Mouse (Mus musculus): ENCODE measurements around the gene Asb11. TPM values are rescaled to one million over a fixed set of nuclear protein-coding genes. Genes with fewer than 3 reads are reported as not detected.

Gene Asb11
- polyA plus RNA-seq, 1 experiment: not detected

DNA sequence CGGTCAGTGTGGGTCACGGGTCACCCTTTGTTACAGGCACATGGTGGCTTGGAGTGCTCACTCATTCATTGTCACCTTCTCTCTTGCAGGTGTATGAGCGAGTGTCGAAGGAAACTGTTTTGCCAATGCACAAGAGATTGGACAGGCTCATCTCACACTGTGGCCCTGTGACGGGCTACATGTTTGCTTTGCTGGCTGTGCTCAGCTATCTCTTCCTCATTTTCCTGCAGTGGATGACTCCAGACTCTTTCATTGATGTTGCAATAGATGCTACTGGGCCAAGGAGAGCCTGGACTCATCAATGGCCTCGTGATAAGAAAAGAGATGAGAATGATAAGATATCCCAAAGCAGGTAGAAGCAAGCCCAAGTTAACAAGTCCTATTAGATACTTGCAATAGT lies 5.3 kb upstream of the Asb11 start:
- Histone ChIP-seq H3K27me3 (ENCODE audit: control insufficient read depth, insufficient read depth, insufficient read length) (no peaks in the 10 kb centered on the region), H3K4me3 (ENCODE audit: insufficient read depth, poor library complexity, severe bottlenecking) (no peak overlapping the region), H3K79me2 (ENCODE audit: control insufficient read depth, insufficient read depth) (no peaks in the 10 kb centered on the region), H3K79me3 (ENCODE audit: low read depth) (no peaks in the 10 kb centered on the region), H3ac (ENCODE audit: control insufficient read depth, insufficient read length, low read depth) (no peak overlapping the region), H3K36me3 (ENCODE audit: control insufficient read depth, insufficient read depth) (peaks cover 3% of the 10 kb centered on the region)
- TF ChIP-seq CTCF (IDR thresholded peaks at IDR 0.05; ENCODE audit: control insufficient read depth, insufficient read depth, insufficient read length) (no peak), MYOD1 (IDR thresholded peaks at IDR 0.05; ENCODE audit: control insufficient read depth, insufficient read length, low read depth) (no peak), USF1 (IDR thresholded peaks at IDR 0.05; ENCODE audit: low read depth) (no peak), MYOG (IDR thresholded peaks at IDR 0.05; ENCODE audit: control insufficient read depth, extremely low read depth, insufficient read length) (no peak), FOSL1 (IDR thresholded peaks at IDR 0.05; ENCODE audit: insufficient read depth, low read length, poor library complexity, severe bottlenecking) (no peak), CEBPB (IDR thresholded peaks at IDR 0.05; ENCODE audit: low read depth) (no peak), MAX (IDR thresholded peaks at IDR 0.05) (no peak)

DNA sequence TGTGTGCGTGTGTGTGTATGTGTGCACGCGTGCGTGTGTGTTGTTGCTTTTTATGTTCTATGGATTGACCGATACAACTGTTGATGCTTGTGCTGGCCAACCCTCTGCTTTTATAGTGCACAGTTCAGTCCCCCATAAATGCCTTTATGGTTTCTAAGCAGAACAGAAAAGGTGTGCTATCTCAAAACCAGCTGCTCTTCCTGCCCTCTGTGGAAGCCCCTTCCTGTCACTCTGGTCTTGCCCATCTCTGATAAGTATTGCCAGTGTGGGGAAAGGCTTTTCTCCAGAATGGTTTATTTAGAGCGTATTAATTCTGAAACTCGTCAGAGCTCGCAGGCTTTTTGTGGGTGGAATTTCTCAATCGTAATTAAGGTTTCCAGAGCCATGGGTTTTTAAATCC lies 4.1 kb upstream of the Asb11 start:
- Histone ChIP-seq H3K79me3 (ENCODE audit: low read depth) (no peaks in the 10 kb centered on the region), H3K4me3 (ENCODE audit: insufficient read depth, poor library complexity, severe bottlenecking) (no peak overlapping the region), H3ac (ENCODE audit: control insufficient read depth, insufficient read length, low read depth) (no peak overlapping the region), H3K36me3 (ENCODE audit: control insufficient read depth, insufficient read depth) (peaks cover 3% of the 10 kb centered on the region), H3K79me2 (ENCODE audit: control insufficient read depth, insufficient read depth) (no peaks in the 10 kb centered on the region), H3K27me3 (ENCODE audit: control insufficient read depth, insufficient read depth, insufficient read length) (no peaks in the 10 kb centered on the region)
- TF ChIP-seq CEBPB (IDR thresholded peaks at IDR 0.05; ENCODE audit: low read depth) (no peak), MYOD1 (IDR thresholded peaks at IDR 0.05; ENCODE audit: control insufficient read depth, insufficient read length, low read depth) (no peak), FOSL1 (IDR thresholded peaks at IDR 0.05; ENCODE audit: insufficient read depth, low read length, poor library complexity, severe bottlenecking) (no peak), MYOG (IDR thresholded peaks at IDR 0.05; ENCODE audit: control insufficient read depth, extremely low read depth, insufficient read length) (no peak), CTCF (IDR thresholded peaks at IDR 0.05; ENCODE audit: control insufficient read depth, insufficient read depth, insufficient read length) (no peak), USF1 (IDR thresholded peaks at IDR 0.05; ENCODE audit: low read depth) (no peak), MAX (IDR thresholded peaks at IDR 0.05) (no peak)

DNA sequence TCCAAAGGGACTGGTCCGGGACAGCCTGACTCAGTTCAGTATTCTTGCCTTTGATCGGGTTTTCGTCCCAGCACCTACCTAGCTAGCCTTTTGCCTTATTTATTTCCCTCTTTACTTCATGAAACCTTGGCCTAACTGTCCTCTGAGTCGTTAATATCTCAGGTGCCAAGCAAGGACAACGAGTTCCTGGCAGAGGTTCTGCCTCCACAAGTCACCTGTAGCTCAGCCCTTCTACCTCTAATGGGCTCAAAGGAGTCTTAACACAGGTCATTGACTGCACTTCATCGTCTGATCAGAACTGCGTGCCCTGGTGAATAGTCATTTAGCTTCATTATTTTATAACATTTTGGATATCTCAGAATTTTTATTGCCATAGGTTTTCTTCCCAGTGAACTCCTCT lies 2.7 kb downstream of the Asb11 start:
- Histone ChIP-seq H3K36me3 (ENCODE audit: control insufficient read depth, insufficient read depth) (no peaks in the 10 kb centered on the region), H3K27me3 (ENCODE audit: control insufficient read depth, insufficient read depth, insufficient read length) (no peaks in the 10 kb centered on the region), H3ac (ENCODE audit: control insufficient read depth, insufficient read length, low read depth) (no peak overlapping the region), H3K4me3 (ENCODE audit: insufficient read depth, poor library complexity, severe bottlenecking) (no peak overlapping the region), H3K79me2 (ENCODE audit: control insufficient read depth, insufficient read depth) (no peaks in the 10 kb centered on the region), H3K79me3 (ENCODE audit: low read depth) (no peaks in the 10 kb centered on the region)
- no peak for TF ChIP-seq CTCF (IDR thresholded peaks at IDR 0.05; ENCODE audit: control insufficient read depth, insufficient read depth, insufficient read length)
- TF ChIP-seq USF1 (IDR thresholded peaks at IDR 0.05; ENCODE audit: low read depth): no peak
- TF ChIP-seq CEBPB (IDR thresholded peaks at IDR 0.05; ENCODE audit: low read depth): no peak
- no peak for TF ChIP-seq MAX (IDR thresholded peaks at IDR 0.05)
- TF ChIP-seq MYOG (IDR thresholded peaks at IDR 0.05; ENCODE audit: control insufficient read depth, extremely low read depth, insufficient read length): no peak
- TF ChIP-seq FOSL1 (IDR thresholded peaks at IDR 0.05; ENCODE audit: insufficient read depth, low read length, poor library complexity, severe bottlenecking): no peak
- TF ChIP-seq MYOD1 (IDR thresholded peaks at IDR 0.05; ENCODE audit: control insufficient read depth, insufficient read length, low read depth): no peak

DNA sequence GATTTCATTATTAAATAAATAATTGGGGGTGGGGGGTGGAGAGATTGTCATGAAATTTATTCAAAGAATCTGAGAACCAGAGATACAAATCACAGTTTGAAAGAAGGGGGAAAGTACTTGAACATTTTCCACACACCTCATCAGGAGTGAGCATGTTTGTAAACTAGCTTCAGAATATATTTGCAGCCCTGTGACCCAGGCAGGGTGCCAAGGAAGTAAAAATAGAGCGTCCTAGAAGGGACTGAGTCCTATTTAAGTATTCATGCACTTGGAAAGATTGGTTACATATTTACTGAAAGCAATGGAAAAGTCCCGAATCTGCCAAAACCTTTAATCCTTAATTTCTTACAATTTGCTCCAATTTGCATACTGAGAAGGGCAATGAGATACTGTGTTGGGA lies 3.3 kb downstream of the Asb11 start:
- TF ChIP-seq MAX (IDR thresholded peaks at IDR 0.05) (no peak), MYOD1 (IDR thresholded peaks at IDR 0.05; ENCODE audit: control insufficient read depth, insufficient read length, low read depth) (no peak), MYOG (IDR thresholded peaks at IDR 0.05; ENCODE audit: control insufficient read depth, extremely low read depth, insufficient read length) (no peak), FOSL1 (IDR thresholded peaks at IDR 0.05; ENCODE audit: insufficient read depth, low read length, poor library complexity, severe bottlenecking) (no peak), USF1 (IDR thresholded peaks at IDR 0.05; ENCODE audit: low read depth) (no peak), CTCF (IDR thresholded peaks at IDR 0.05; ENCODE audit: control insufficient read depth, insufficient read depth, insufficient read length) (no peak), CEBPB (IDR thresholded peaks at IDR 0.05; ENCODE audit: low read depth) (no peak)
- Histone ChIP-seq H3K36me3 (ENCODE audit: control insufficient read depth, insufficient read depth) (no peaks in the 10 kb centered on the region), H3K79me2 (ENCODE audit: control insufficient read depth, insufficient read depth) (no peaks in the 10 kb centered on the region), H3K79me3 (ENCODE audit: low read depth) (no peaks in the 10 kb centered on the region), H3K4me3 (ENCODE audit: insufficient read depth, poor library complexity, severe bottlenecking) (no peak overlapping the region), H3K27me3 (ENCODE audit: control insufficient read depth, insufficient read depth, insufficient read length) (no peaks in the 10 kb centered on the region), H3ac (ENCODE audit: control insufficient read depth, insufficient read length, low read depth) (no peak overlapping the region)

DNA sequence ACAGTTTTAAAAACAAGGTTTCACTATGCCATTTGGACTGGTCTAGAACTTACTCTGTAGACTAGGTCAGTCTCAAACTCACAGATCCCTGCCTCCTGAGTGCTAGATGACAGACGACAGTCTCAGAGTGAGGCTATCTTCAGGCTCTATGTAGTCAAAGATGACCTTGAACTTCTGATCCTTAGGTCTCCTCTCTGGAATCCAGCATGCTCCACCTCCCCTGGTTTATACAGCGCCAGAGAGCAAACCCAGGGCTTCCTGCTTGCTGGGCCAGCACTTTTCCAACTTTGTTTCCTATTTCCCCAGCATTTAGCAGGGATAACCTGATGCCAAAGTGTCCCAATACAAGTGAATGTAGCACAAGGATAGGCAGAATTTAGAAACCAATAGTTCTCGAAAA lies 3.9 kb downstream of the Asb11 start:
- no peaks in the 10 kb centered on the region for H3K36me3 ChIP-seq (ENCODE audit: control insufficient read depth, insufficient read depth)
- H3K79me2 ChIP-seq (ENCODE audit: control insufficient read depth, insufficient read depth): no peaks in the 10 kb centered on the region
- H3K27me3 ChIP-seq (ENCODE audit: control insufficient read depth, insufficient read depth, insufficient read length): no peaks in the 10 kb centered on the region
- no peak overlapping the region for H3ac ChIP-seq (ENCODE audit: control insufficient read depth, insufficient read length, low read depth)
- no peak overlapping the region for H3K4me3 ChIP-seq (ENCODE audit: insufficient read depth, poor library complexity, severe bottlenecking)
- TF ChIP-seq MYOD1 (IDR thresholded peaks at IDR 0.05; ENCODE audit: control insufficient read depth, insufficient read length, low read depth) (no peak), MAX (IDR thresholded peaks at IDR 0.05) (no peak), FOSL1 (IDR thresholded peaks at IDR 0.05; ENCODE audit: insufficient read depth, low read length, poor library complexity, severe bottlenecking) (no peak), MYOG (IDR thresholded peaks at IDR 0.05; ENCODE audit: control insufficient read depth, extremely low read depth, insufficient read length) (no peak), USF1 (IDR thresholded peaks at IDR 0.05; ENCODE audit: low read depth) (no peak), CEBPB (IDR thresholded peaks at IDR 0.05; ENCODE audit: low read depth) (no peak), CTCF (IDR thresholded peaks at IDR 0.05; ENCODE audit: control insufficient read depth, insufficient read depth, insufficient read length) (no peak)
- H3K79me3 ChIP-seq (ENCODE audit: low read depth): no peaks in the 10 kb centered on the region

DNA sequence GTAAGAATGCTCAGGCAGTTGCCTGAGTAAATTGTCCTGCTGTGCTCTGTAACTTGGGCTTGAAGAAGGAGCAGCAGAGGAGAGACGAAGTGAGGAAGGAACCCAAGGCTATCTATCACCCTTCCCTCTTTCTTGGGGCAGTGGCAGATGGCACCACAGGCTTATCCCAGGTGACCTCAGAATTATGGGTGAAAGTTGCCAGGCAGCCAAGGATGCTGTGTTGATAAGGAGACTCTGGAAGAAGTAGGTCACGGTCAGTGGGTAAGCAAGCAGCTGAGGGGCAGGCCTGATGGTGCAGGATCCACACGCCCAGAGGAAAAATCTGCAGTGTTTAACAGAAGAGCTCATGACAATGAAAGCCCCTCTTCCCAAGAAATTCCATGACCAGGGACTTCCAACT lies 4.5 kb downstream of the Asb11 start:
- TF ChIP-seq MYOD1 (IDR thresholded peaks at IDR 0.05; ENCODE audit: control insufficient read depth, insufficient read length, low read depth): no peak
- no peak for TF ChIP-seq MAX (IDR thresholded peaks at IDR 0.05)
- no peak for TF ChIP-seq CEBPB (IDR thresholded peaks at IDR 0.05; ENCODE audit: low read depth)
- TF ChIP-seq MYOG (IDR thresholded peaks at IDR 0.05; ENCODE audit: control insufficient read depth, extremely low read depth, insufficient read length): no peak
- TF ChIP-seq USF1 (IDR thresholded peaks at IDR 0.05; ENCODE audit: low read depth): no peak
- no peak for TF ChIP-seq FOSL1 (IDR thresholded peaks at IDR 0.05; ENCODE audit: insufficient read depth, low read length, poor library complexity, severe bottlenecking)
- Histone ChIP-seq H3K4me3 (ENCODE audit: insufficient read depth, poor library complexity, severe bottlenecking) (no peak overlapping the region), H3K79me3 (ENCODE audit: low read depth) (no peaks in the 10 kb centered on the region), H3K79me2 (ENCODE audit: control insufficient read depth, insufficient read depth) (no peaks in the 10 kb centered on the region), H3K27me3 (ENCODE audit: control insufficient read depth, insufficient read depth, insufficient read length) (no peaks in the 10 kb centered on the region), H3K36me3 (ENCODE audit: control insufficient read depth, insufficient read depth) (no peaks in the 10 kb centered on the region), H3ac (ENCODE audit: control insufficient read depth, insufficient read length, low read depth) (no peak overlapping the region)

Measured in C2C12 (cell line).